In genomic region chr15:85776771-85777170, GRCm38 (mm10) we compare ENCODE assay signal across 14 mouse cellular contexts. TPM values are rescaled to one million over a fixed set of nuclear protein-coding genes. Genes with fewer than 3 reads are reported as not detected.
DNase-seq lines count a peak whose midpoint lies in the region; ATAC-seq and TF ChIP-seq lines count a peak whose summit lies in the region.
"Had no signal": no experiment of that assay in that cellular context is flagged by ENCODE, and none has a peak within 500 bp of the region (broad histone marks: within the 10 kb centered on the region; RNA-seq: fewer than 3 reads in every experiment).

No protein-coding gene starts in this region.

- H3K9ac ChIP-seq in kidney, embryonic 15.5 days: no peak overlapping the region
- H3K9ac ChIP-seq in hindbrain, embryonic 12.5 days: no peak overlapping the region
- H3K9ac ChIP-seq: embryonic facial prominence, embryonic 13.5 days; forebrain, embryonic 13.5 days; limb, embryonic 13.5 days had no signal

- no peaks in the 10 kb centered on the region for H3K9me3 ChIP-seq in kidney, embryonic 15.5 days (replicated peaks)
- H3K9me3 ChIP-seq in hindbrain, embryonic 12.5 days (replicated peaks): no peaks in the 10 kb centered on the region
- H3K9me3 ChIP-seq: embryonic facial prominence, embryonic 13.5 days; forebrain, embryonic 13.5 days; hindbrain, embryonic 10.5 days; limb, embryonic 13.5 days had no signal

- peak overlapping the region; percentile 0; the same call in 1 of the 2 replicates for H3K27ac ChIP-seq in kidney, adult 2 months (ENCODE audit: insufficient read depth, low read depth, low read length)
- no peak overlapping the region for H3K27ac ChIP-seq in kidney, embryonic 15.5 days
- H3K27ac ChIP-seq in hindbrain, embryonic 12.5 days: no peak overlapping the region
- H3K27ac ChIP-seq: embryonic facial prominence, embryonic 13.5 days; forebrain, embryonic 13.5 days; hindbrain, embryonic 10.5 days; limb, embryonic 13.5 days had no signal

- peaks cover 25% of the 10 kb centered on the region for H3K4me1 ChIP-seq in kidney, adult 2 months (ENCODE audit: control insufficient read depth, insufficient read depth, low read length)
- H3K4me1 ChIP-seq in kidney, embryonic 15.5 days: no peaks in the 10 kb centered on the region
- no peaks in the 10 kb centered on the region for H3K4me1 ChIP-seq in hindbrain, embryonic 12.5 days
- H3K4me1 ChIP-seq: embryonic facial prominence, embryonic 13.5 days; forebrain, embryonic 13.5 days; hindbrain, embryonic 10.5 days; limb, embryonic 13.5 days had no signal

- TF ChIP-seq CTCF in kidney, adult 2 months (conservative IDR thresholded peaks at IDR 0.05; ENCODE audit: insufficient read depth, insufficient read length, low read depth, low read length): no peak

- ATAC-seq in kidney, embryonic 15.5 days (replicated peaks; ENCODE audit: low FRiP score): no peak
- ATAC-seq in hindbrain, embryonic 12.5 days (ENCODE audit: low FRiP score): no peak
- ATAC-seq: forebrain, embryonic 13.5 days had no signal

- no peaks in the 10 kb centered on the region for H3K36me3 ChIP-seq in kidney, adult 2 months (ENCODE audit: control insufficient read depth, insufficient read depth, low read length)
- no peaks in the 10 kb centered on the region for H3K36me3 ChIP-seq in kidney, embryonic 15.5 days
- no peaks in the 10 kb centered on the region for H3K36me3 ChIP-seq in hindbrain, embryonic 12.5 days
- H3K36me3 ChIP-seq: embryonic facial prominence, embryonic 13.5 days; hindbrain, embryonic 10.5 days; limb, embryonic 13.5 days had no signal

- peak; percentile 31 for DNase-seq in gastrocnemius, adult 18-20 months (ENCODE audit: low spot score)
- DNase-seq in gastrocnemius, postnatal 10 days: no peak
- peak; percentile 92 for DNase-seq in kidney, adult 2 months
- DNase-seq in layer of hippocampus, postnatal 10 days (ENCODE audit: low spot score in 2 of 2): peak; percentile 28 to 39
- peak; percentile 68 for DNase-seq in testis, postnatal 14 days (ENCODE audit: low spot score)
- DNase-seq in yolk sac, embryonic 10.5 days (ENCODE audit: low spot score): no peak
- DNase-seq: adrenal gland, postnatal 10 days had no signal

- no peak overlapping the region for H3K4me2 ChIP-seq in kidney, embryonic 15.5 days
- no peak overlapping the region for H3K4me2 ChIP-seq in hindbrain, embryonic 12.5 days (replicated peaks)
- H3K4me2 ChIP-seq: embryonic facial prominence, embryonic 13.5 days; forebrain, embryonic 13.5 days; limb, embryonic 13.5 days; midbrain, embryonic 11.5 days had no signal

- 59% methylated on average over 5 of the region's 5 CpGs for WGBS in kidney, adult 2 months
- 85% methylated on average over 5 of the region's 5 CpGs for WGBS in kidney, embryonic 15.5 days
- WGBS in hindbrain, embryonic 12.5 days: 69% methylated on average over 5 of the region's 5 CpGs

- no peak overlapping the region for H3K4me3 ChIP-seq in kidney, adult 2 months (ENCODE audit: insufficient read depth, low read depth, low read length)
- no peak overlapping the region for H3K4me3 ChIP-seq in kidney, embryonic 15.5 days (replicated peaks)
- H3K4me3 ChIP-seq in hindbrain, embryonic 12.5 days: no peak overlapping the region
- H3K4me3 ChIP-seq: embryonic facial prominence, embryonic 13.5 days; forebrain, embryonic 13.5 days; hindbrain, embryonic 10.5 days; limb, embryonic 13.5 days had no signal

- TF ChIP-seq POLR2A in kidney, adult 2 months (IDR thresholded peaks at IDR 0.05; ENCODE audit: low read depth, low read length): no peak

- H3K27me3 ChIP-seq in kidney, adult 2 months (replicated peaks; ENCODE audit: control insufficient read depth, insufficient read depth, low read length): no peaks in the 10 kb centered on the region
- H3K27me3 ChIP-seq in kidney, embryonic 15.5 days: no peaks in the 10 kb centered on the region
- no peaks in the 10 kb centered on the region for H3K27me3 ChIP-seq in hindbrain, embryonic 12.5 days
- H3K27me3 ChIP-seq: embryonic facial prominence, embryonic 13.5 days; forebrain, embryonic 13.5 days; limb, embryonic 13.5 days had no signal

RNA-seq across cellular contexts. Expression of gene Cdpf1, which starts 34.7 kb away (rescaled TPM):
- total RNA-seq in gastrocnemius, adult 18-20 months (2021): 10 to 100 TPM; 51.8 to 60.2 TPM
- total RNA-seq in gastrocnemius, postnatal 10 days (2021): 10 to 100 TPM; 27.5 to 30.7 TPM
- polyA plus RNA-seq in kidney, adult 2 months (2012; rRNA removed): 51.4 and 60.7 TPM in 2 replicates
- 29.5 and 32.5 TPM in 2 replicates for polyA plus RNA-seq in kidney, embryonic 15.5 days (2015; fragmentation: Nextera tagmentation; extraction: Ambion mirVana)
- total RNA-seq in layer of hippocampus, postnatal 10 days (2021): 10 to 100 TPM; 25.7 to 26.5 TPM
- polyA plus RNA-seq in hindbrain, embryonic 12.5 days (2016; fragmentation: Nextera tagmentation; extraction: Ambion mirVana): 16.8 and 17.8 TPM in 2 replicates

RNA-seq across cellular contexts. Expression of gene Ppara, which starts 42.0 kb away (rescaled TPM):
- total RNA-seq in gastrocnemius, adult 18-20 months (2021): 10 to 100 TPM; 21.9 to 22.2 TPM
- total RNA-seq in gastrocnemius, postnatal 10 days (2021): 1 to 10 TPM; 5.0 to 6.5 TPM
- 31.3 and 32.5 TPM in 2 replicates for polyA plus RNA-seq in kidney, adult 2 months (2012; rRNA removed)
- polyA plus RNA-seq in kidney, embryonic 15.5 days (2015; fragmentation: Nextera tagmentation; extraction: Ambion mirVana): 3.9 and 5.0 TPM in 2 replicates
- 1 to 10 TPM; 2.3 to 2.9 TPM for total RNA-seq in layer of hippocampus, postnatal 10 days (2021)
- 1.0 and 1.1 TPM in 2 replicates for polyA plus RNA-seq in hindbrain, embryonic 12.5 days (2016; fragmentation: Nextera tagmentation; extraction: Ambion mirVana)

RNA-seq across cellular contexts. Expression of gene Pkdrej, which starts 44.8 kb away (rescaled TPM):
- total RNA-seq in gastrocnemius, adult 18-20 months (2021): under 1 TPM; 0.68 to 0.69 TPM
- total RNA-seq in gastrocnemius, postnatal 10 days (2021): under 1 TPM; 0.20 to 0.31 TPM
- 0.05 TPM in 2 replicates for polyA plus RNA-seq in kidney, adult 2 months (2012; rRNA removed)
- polyA plus RNA-seq in kidney, embryonic 15.5 days (2015; fragmentation: Nextera tagmentation; extraction: Ambion mirVana): 0.14 and 0.15 TPM in 2 replicates
- total RNA-seq in layer of hippocampus, postnatal 10 days (2021): under 1 TPM; 0.42 to 0.43 TPM
- polyA plus RNA-seq in hindbrain, embryonic 12.5 days (2016; fragmentation: Nextera tagmentation; extraction: Ambion mirVana): 0.12 TPM in 1 of 2 replicates, not detected in the other
- polyA plus RNA-seq: forebrain, embryonic 13.5 days; hindbrain, embryonic 10.5 days had no signal

RNA-seq across cellular contexts. Expression of gene Ttc38, which starts 55.3 kb away (rescaled TPM):
- 1 to 10 TPM; 4.6 to 5.3 TPM for total RNA-seq in gastrocnemius, adult 18-20 months (2021)
- 1 to 10 TPM; 4.2 to 6.8 TPM for total RNA-seq in gastrocnemius, postnatal 10 days (2021)
- 17.1 and 19.3 TPM in 2 replicates for polyA plus RNA-seq in kidney, adult 2 months (2012; rRNA removed)
- polyA plus RNA-seq in kidney, embryonic 15.5 days (2015; fragmentation: Nextera tagmentation; extraction: Ambion mirVana): 6.3 and 6.7 TPM in 2 replicates
- 1 to 10 TPM; 6.1 to 6.4 TPM for total RNA-seq in layer of hippocampus, postnatal 10 days (2021)
- 3.9 and 6.3 TPM in 2 replicates for polyA plus RNA-seq in hindbrain, embryonic 12.5 days (2016; fragmentation: Nextera tagmentation; extraction: Ambion mirVana)

Comparison
In these comparisons a context has a peak if more than half of its experiments do, and no peak if none do; other contexts are left out.
1. DNase-seq: peak in gastrocnemius, adult 18-20 months (single experiment), kidney, adult 2 months (single experiment), layer of hippocampus, postnatal 10 days (2 of 2) and testis, postnatal 14 days (single experiment); none in gastrocnemius, postnatal 10 days (single experiment) and yolk sac, embryonic 10.5 days (single experiment).